Mouse (Mus musculus) C2C12 (cell line): ENCODE measurements around the gene Nat8. TPM values are rescaled to one million over a fixed set of nuclear protein-coding genes. Genes with fewer than 3 reads are reported as not detected.
"Not testable (repeated sequence)": the region's sequence is repeated elsewhere in the genome, so short reads cannot be mapped to it uniquely, and the experiment has no call there.

Experiments used
- H3K27me3 ChIP-seq: one replicate; pipeline ENCODE4 v1.6.1; 2011; ENCODE audit not compliant: control insufficient read depth, insufficient read depth, insufficient read length
- H3K36me3 ChIP-seq: one replicate; pipeline ENCODE4 v1.6.1; 2011; ENCODE audit not compliant: control insufficient read depth, insufficient read depth
- H3K4me3 ChIP-seq: one replicate; pipeline ENCODE4 v1.5.1; 2011; ENCODE audit warnings: mild to moderate bottlenecking, control low read depth; ENCODE audit not compliant: poor library complexity, insufficient read depth, severe bottlenecking
- H3K79me2 ChIP-seq: one replicate; pipeline ENCODE4 v1.6.1; 2011; ENCODE audit not compliant: control insufficient read depth, insufficient read depth
- H3K79me3 ChIP-seq: one replicate; pipeline ENCODE4 v1.6.1; 2011; ENCODE audit warnings: low read depth, control low read depth
- H3ac ChIP-seq: one replicate; pipeline ENCODE3; 2011; ENCODE audit warnings: low read depth; ENCODE audit not compliant: control insufficient read depth, insufficient read length
- CEBPB ChIP-seq: IDR thresholded peaks from one replicate; pipeline ENCODE4 v1.6.1; 2011; ENCODE audit warnings: low read depth, mild to moderate bottlenecking, control low read depth, moderate library complexity
- CTCF ChIP-seq: IDR thresholded peaks from one replicate; pipeline ENCODE4 v1.5.1; 2011; ENCODE audit not compliant: control insufficient read depth, insufficient read depth, insufficient read length
- FOSL1 ChIP-seq: IDR thresholded peaks from one replicate; pipeline ENCODE4 v1.8.0; 2011; ENCODE audit warnings: mild to moderate bottlenecking, low read length; ENCODE audit not compliant: poor library complexity, insufficient read depth, severe bottlenecking
- MAX ChIP-seq: IDR thresholded peaks from one replicate; pipeline ENCODE4 v1.6.1; 2011; ENCODE audit warnings: mild to moderate bottlenecking, control low read depth
- MYOD1 ChIP-seq: IDR thresholded peaks from one replicate; pipeline ENCODE4 v1.6.1; 2011; ENCODE audit warnings: low read depth; ENCODE audit not compliant: control insufficient read depth, insufficient read length
- MYOG ChIP-seq: IDR thresholded peaks from one replicate; pipeline ENCODE4 v1.6.1; 2011; ENCODE audit not compliant: control insufficient read depth, insufficient read length; ENCODE audit errors: extremely low read depth
- USF1 ChIP-seq: IDR thresholded peaks from one replicate; pipeline ENCODE4 v1.6.1; 2011; ENCODE audit warnings: low read depth, mild to moderate bottlenecking, control low read depth, moderate library complexity
- polyA plus RNA-seq: library from polyadenylated mRNA; unstranded; fragments of >200 nt; fragmentation: generic; extraction: Trizol; gene quantifications from one replicate; pipeline ENCODE4 v1.2.1, GENCODE M21; 2012; ENCODE audit warnings: missing spikeins

Gene Nat8
- polyA plus RNA-seq, 1 experiment = not detected

DNA sequence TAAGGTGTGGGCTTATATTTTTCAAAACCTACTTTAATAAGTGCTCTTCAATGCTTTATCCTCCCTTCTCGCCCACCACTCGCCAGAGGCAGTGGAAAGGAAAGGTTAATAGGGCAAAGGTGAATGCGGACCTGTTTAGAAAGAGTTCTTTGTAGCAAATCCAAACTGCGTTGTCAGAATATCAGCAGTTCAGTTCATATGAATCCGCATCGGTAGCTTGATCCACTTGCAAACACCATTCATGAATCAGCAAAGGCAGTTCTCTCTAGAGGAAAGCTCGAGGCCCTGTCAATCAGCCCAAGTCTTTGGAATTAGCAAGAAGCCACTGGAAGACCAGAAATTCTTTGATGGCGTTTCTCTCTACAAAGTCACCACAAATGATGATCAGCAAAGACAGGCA, 6.8 kb upstream of the Nat8 start:
- no peak overlapping the region for H3K4me3 ChIP-seq

DNA sequence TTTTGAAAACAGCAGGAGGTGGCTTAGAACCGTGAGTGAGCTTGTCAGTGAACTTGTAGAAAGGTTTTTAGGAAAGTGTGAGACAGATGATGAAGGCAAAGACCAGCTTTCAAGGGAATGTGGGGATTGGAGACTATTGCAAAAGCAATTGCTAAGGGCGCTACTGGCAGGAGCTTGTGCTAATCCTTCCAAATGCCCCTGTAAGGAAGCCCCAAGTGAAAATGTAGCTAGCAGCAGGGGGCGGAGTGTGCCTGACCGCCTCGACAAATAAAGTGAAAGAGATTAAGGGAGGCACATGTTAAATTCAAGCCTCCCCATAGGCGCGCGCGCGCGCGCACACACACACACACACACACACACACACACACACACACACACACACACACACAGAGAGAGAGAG, 5.4 kb upstream of the Nat8 start:
- H3K4me3 ChIP-seq, H3ac ChIP-seq, H3K79me3 ChIP-seq, H3K27me3 ChIP-seq, H3K79me2 ChIP-seq, H3K36me3 ChIP-seq: not testable (repeated sequence)

More for the DNA sequence above, 6.8 kb upstream of the Nat8 start:
- H3K27me3 ChIP-seq = no peaks in the 10 kb centered on the region
- H3ac ChIP-seq = no peak overlapping the region
- TF ChIP-seq MAX (no peak), USF1 (no peak), MYOD1 (no peak), MYOG (no peak), CEBPB (no peak), CTCF (no peak), FOSL1 (no peak)
- H3K79me3 ChIP-seq = no peaks in the 10 kb centered on the region
- H3K79me2 ChIP-seq = no peaks in the 10 kb centered on the region
- no peaks in the 10 kb centered on the region for H3K36me3 ChIP-seq

DNA sequence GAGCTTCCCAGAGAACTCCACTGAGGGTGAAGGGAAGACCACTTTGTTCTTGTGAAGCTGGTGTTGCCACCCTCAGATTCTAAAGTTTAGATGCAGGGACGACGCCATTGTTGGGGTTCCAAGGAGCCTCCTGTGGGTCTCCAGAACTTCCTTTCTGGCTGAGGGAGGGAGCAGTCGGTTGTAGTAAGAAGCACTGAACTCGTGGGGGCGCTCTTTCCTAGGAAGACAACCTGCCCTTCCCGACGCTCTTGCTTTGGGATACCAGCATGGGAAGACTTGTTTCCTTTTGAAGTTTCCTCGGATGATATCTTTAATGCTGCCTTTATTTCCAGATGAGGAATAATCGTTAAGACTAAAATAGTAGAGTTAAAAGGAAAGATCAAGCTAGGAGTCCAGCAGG, 4.9 kb upstream of the Nat8 start:
- H3K79me2 ChIP-seq, H3K36me3 ChIP-seq, H3K27me3 ChIP-seq, H3K4me3 ChIP-seq, H3K79me3 ChIP-seq, H3ac ChIP-seq: not testable (repeated sequence)

DNA sequence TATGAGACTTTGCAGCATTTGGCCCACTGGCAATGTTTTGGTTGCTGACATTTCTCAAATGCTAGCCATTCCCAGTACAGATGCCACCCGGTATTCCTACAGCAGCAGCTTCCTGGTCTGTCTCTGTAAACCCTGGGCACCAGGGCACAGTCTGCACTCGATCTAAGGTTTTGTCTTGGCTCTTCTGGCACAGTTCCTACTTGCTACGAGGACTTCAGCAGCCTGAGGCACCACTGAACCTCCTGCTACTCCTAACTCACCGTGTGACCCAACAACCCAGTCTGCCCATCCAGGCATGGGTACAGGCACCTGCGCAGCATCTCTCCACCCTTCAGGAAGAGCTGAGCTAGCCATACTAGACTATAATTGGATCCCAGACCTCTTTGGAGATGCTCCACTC, 4.2 kb upstream of the Nat8 start:
- not testable (repeated sequence) for H3K79me2 ChIP-seq, H3ac ChIP-seq, H3K4me3 ChIP-seq, H3K79me3 ChIP-seq, H3K36me3 ChIP-seq, H3K27me3 ChIP-seq

DNA sequence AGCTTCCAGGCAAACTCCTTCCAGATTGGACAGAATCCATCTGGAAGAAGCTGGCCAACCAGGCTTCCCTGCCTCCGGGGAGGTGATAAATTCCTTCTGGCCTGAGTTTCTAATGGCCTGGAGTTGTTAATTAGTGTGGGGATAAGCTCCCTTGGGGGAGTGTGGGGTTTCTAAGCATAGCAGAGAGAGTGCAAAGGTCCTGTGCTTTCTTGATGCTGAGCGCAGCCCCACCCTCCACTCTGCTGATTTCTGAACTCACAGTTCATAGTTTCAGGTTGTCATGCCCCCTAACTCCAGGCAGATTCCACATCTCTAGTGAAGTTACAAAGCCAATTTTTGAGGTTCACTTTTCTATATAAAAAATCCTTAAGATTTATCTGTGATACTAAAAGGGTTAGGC, 3.2 kb upstream of the Nat8 start:
- H3K36me3 ChIP-seq, H3K79me2 ChIP-seq, H3K27me3 ChIP-seq, H3ac ChIP-seq, H3K4me3 ChIP-seq, H3K79me3 ChIP-seq: not testable (repeated sequence)

DNA sequence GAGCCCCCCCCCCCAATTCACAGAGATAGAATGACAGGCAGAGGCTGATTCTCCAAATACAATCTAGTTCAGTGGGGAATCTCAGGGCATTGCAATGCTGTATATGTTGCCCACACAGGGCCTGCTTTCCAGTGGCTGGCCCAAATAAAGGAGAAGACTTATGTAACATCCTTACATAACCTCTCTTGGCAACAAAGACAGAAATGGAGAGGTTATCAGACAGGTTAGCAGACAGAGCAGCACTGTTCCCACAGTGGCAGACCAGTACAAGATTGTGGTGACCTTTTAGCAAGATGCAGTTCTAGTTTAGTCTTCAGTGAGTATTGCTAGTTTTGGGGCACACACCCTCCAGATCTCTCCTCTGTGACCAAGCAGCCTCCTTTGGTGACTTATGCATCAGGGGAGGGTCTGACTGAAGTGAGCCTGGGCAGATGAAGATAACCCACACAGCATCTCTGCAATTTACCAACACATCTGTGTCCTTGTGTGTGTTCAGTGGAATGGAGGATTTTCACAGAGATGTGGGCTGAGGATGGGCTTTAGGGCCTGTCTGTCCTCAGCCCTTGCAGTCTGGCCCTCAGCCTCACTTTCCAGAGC, 2.7 kb upstream of the Nat8 start:
- H3K79me3 ChIP-seq, H3ac ChIP-seq, H3K36me3 ChIP-seq, H3K27me3 ChIP-seq, H3K4me3 ChIP-seq, H3K79me2 ChIP-seq: not testable (repeated sequence)

DNA sequence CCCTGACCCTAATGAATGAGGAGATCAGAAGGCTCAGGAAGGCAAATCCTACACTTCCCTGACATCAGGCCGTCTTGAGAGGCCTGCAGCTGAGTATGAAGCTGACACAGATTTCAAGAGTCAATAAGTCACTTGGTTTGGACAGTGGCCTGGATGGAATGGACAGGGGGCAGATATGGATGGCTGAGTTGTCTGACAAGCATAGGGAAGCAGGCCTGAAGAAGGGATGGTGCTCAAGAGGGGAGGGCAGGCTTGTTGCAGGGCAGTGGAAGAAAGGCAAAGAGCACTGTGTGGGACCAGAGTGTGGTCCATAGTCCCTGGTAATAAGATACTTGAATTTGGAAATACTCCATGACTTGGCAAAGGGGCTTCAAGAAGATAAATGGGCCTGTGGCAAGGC, 2.4 kb downstream of the Nat8 start:
- no peak for TF ChIP-seq USF1
- TF ChIP-seq MYOG = no peak
- no peak for TF ChIP-seq CTCF
- no peak for TF ChIP-seq FOSL1
- no peak for TF ChIP-seq MYOD1
- TF ChIP-seq CEBPB = no peak
- TF ChIP-seq MAX = no peak
- H3ac ChIP-seq = no peak overlapping the region
- H3K79me2 ChIP-seq = no peaks in the 10 kb centered on the region
- H3K79me3 ChIP-seq = no peaks in the 10 kb centered on the region
- no peaks in the 10 kb centered on the region for H3K27me3 ChIP-seq
- H3K4me3 ChIP-seq = no peak overlapping the region
- H3K36me3 ChIP-seq = no peaks in the 10 kb centered on the region

DNA sequence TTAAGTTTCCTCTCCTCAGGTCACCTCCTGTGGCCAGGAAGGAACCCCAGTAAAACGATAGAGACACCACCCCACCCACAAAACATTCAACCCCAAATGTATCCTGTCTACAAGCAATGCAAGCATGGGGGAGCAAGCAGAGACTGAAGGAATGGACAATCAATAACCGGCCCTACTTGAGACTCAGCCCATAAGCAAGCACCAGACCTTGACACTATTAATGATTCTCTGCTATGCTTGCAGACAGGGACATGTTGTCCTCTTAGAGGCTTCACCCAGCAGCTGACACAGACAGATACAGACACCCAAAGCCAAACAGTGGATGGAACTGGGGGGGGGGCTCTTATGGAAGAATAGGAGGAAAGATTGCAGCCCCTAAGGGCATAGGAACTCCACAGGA, 6.0 kb downstream of the Nat8 start:
- Histone ChIP-seq H3ac (no peak overlapping the region), H3K79me2 (no peaks in the 10 kb centered on the region), H3K36me3 (no peaks in the 10 kb centered on the region), H3K4me3 (no peak overlapping the region), H3K27me3 (no peaks in the 10 kb centered on the region), H3K79me3 (no peaks in the 10 kb centered on the region)
- TF ChIP-seq FOSL1 (no peak), MAX (no peak), CEBPB (no peak), MYOG (no peak), MYOD1 (no peak), CTCF (no peak), USF1 (no peak)
